Mouse (Mus musculus) WW6 (cell line): ENCODE results near the gene Cdhr2.

ENCODE experiments used
- DNase-seq: peaks from one replicate; pipeline ENCODE4 v3.0.0-alpha.2; 2013; ENCODE audit warnings: low read depth, low spot score

The Cdhr2 gene

DNA sequence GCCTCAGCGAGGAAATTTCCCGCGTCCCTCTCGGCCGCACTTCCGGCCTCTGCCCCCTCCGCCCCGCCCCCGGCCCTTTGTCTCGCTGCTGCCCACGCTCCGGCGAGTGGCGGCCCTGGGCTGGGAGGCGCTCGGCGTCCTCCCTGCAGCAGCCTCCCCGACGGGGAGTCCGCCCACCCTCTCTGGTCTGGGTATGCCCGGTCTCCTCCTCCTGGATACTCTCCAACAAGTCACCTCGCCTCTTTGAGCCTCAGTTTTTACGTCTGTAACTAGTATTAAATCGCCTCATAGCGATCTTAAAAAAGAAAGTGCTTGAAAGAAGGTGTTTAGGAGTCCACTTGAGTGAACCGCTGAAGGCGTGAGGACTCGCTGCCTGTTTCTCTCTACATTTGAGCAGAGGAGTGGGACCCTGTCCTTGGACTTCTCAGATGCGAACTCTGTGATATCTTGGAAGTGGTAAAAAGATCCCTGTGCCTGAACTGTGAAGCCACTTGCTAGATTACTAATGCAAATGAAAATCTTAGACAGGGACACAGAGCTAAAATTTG is 48.7 kb downstream of the Cdhr2 start, which contains the start of gene Gprin1:
Gprin1 (minus strand) TSS at position 11 of the 548 bp plus-strand sequence.
- no peak for DNase-seq

DNA sequence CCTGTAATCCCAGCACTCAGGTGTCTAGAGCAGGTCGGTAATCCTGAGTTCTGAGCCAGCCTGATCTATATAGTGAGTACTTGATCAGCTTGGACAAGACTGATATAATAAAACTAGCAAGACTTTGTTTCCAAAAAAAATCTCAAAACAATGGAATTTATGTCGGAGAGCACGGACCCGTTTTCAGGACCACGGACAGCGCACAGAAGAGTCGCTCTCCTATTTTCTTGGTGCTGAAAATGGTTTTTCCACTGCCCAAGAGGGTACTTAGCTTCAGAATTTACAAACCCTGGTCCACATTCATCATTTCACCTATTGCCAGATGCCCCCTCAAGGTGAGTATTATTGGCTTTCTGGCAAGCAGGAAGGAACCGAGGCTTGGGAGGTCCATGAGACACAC is 49.4 kb downstream of the Cdhr2 start:
- DNase-seq = no peak

DNA sequence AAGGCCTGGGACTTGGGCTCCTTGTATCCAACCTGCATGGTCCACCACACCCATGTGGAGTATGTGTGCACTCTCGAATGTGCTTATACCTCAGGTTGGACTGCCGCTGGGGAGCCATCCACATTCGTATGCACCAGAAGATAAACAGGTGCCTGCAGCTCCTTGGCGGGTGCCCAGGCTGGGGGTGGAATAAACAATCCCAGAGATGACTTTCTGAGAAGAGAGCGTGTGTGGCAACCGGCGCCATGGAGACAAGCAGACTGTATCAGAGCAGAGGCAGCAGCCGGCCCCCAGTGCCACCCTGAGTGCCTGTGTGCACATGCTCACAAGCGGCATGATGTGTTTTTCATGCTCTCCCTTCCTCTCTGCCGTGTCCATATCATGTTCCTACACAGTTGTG is 51.4 kb downstream of the Cdhr2 start:
- DNase-seq = no peak

DNA sequence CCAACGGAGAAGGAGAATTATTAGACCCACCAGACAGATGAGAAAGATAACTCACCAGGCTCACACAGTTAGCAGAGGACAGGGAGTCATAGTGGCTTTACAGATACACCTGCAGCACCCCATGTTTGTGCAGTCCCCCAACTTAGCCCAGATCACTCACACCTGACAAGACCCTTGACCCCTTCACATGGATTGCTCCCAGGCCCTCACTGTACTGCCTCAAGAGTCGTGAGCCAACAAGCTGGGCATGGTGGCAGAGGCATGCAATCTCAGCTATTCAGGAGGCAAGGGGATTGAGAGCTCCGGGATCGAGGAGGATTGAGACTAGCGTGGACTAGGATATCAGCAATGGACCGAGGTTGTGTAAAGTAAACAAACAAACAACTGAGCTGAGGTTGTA is 52.5 kb downstream of the Cdhr2 start:
- no peak for DNase-seq

DNA sequence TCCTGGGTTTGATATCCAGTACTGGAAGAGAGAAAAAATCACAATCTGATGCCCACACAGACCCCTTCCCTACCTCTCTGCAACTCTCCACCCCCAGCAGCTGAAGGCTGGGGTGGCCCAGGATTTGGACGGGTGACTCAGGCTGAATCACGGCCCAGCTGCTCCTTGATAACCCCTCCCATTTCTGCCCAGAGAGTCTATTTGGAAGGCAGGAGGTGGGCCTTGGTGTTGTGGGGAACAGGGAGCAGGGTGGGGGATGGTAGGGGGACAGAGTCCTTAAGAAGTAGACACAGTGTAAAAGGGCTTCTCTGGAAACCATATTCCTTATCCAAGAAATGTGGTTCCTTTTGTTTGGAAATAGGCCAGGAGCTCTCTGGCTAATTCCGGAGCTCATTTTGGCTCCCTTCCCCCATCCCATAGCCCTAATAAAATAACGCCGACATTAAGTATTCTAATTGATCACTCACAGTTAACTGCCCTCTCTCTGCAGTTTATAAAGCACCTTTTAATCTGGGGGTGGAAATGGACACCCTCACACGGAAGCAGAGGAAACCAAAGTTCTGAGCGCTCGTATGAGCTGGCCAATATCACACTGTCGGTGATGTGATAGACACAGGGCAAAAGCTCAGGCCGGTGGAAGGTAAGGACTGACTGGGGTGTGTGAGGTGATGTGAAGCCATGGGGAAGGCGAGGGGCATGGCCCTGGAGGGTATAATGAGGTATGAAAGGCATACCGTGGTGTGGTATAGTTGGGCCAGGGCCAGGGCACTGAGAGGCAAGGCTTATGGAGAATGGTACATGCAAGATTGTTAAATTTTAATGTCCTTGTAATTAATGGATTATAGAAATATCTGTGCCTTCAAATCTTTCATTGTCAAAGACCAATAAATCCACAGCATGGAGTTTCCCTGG is 53.2 kb downstream of the Cdhr2 start:
- no peak for DNase-seq

DNA sequence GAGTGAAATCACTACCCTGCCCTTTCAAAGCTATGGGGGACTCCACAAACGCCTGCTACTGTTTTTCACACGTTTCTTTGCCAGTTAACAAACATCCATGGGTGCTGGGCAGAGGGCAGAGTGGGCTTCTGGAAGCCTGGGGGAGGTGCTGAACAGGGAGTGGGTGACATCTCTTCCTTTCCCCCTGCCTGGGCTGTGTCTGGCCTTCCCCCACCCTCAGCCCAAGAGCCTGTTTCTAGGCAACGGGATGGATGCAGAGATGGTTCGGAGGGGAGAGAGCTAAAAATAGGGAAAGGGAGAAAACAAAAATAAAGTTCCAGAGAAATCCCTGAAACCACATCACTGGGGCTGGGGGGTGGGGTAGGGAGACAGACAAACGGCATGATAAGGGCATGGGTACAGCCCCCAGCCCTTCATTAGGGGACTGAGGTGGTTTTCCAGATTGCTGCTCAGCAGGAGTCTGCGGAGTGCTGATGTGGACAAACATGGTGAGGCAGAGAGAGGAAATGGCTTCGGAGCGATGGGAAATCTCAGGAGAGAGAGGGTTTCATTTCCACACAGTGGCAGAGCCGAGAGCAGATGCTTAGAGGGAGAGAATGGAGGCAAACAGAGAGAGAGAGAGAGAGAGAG is 54.1 kb downstream of the Cdhr2 start:
- DNase-seq = no peak

DNA sequence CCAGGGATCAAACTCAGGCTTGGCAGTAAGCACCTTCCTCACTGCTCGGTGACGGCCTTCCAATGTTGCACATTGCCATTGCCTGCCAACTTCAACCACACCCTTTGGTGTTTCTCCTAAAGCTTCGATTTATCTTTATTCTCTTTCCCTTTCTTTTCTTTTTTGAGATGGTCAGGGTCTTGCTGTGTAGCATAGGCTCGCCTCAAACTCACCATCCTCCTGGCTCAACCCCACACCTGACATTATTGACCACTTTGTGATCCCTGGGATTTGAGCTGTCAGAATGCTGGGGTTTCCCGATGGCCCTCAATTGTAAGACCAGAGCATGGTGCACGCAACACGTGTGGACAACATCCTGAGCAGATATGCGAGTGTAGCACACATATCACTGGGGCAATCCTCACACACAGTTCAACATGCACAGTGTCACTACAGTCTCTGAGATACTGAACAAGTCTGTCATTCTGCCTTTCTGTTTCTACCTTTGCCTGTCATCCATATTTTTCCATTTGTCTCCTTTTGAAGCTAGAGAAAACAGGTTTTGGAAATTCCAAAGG is 55.0 kb downstream of the Cdhr2 start:
- DNase-seq = no peak

DNA sequence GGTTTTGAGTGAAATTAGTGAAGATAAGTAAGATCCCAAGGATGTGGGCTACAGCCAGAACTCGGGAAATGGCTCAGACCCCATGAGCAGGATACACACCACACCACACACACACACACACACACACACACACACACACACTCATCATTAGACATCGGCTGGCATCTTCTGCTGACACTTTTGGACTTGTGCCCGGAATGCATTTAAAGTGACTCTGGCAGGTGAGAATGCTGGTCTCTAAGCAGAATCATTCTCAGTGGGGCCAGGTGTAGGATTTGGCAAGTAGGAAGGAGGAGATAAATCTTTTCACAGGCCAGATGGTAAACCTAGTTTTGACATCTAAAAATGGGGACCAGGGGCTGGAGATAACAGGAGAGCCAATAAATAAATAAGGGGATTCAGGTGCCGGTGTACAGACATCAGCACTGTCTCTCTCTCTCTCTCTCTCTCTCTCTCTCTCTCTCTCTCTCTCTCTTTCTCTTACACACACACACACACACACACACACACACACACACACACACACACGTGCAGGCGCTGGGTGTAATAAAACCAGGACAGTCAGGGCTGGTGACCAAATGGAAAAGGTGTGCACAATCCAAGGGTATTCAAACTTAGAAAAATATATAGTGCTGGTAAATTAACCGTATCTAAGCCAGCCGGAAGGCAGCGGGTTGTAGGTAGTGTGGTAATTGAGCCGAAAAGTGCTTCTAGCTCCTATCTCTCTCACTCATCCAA is 56.0 kb downstream of the Cdhr2 start:
- DNase-seq = no peak

DNA sequence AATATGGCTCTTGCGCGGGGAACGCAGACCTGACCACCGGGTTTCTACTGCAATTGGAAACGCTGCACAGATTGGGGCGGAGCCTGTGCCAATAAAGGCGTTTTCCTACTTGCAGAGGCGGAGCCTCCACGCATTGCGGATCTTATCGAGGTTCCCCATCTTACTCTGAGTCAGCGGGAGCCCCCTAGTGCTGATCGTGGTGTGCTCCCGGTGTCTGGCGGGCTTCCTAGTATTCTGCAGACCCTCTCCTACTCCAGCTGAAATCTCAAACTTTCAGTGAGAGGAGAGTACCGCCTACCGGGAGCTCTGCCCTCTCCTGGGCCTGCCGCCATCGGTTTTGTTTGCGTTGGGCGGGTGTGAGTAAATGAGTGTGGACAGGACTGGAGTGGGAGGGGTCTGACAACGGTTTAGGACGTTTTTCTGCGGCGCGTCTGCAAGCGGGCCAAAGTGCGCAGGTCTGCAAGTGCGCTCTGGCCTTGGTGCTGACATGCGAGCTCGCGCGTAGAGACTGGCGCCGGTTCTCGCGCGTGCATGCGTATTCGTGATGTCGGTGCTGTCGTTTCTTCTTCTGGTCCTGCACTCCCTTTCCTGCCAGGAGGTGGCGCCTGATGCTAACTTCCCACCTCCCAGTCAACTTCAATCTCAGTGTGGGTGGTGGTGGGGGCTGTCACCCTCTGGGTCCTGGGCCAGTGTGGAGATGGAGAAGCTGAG is 56.9 kb downstream of the Cdhr2 start:
- peak; percentile 94 for DNase-seq

DNA sequence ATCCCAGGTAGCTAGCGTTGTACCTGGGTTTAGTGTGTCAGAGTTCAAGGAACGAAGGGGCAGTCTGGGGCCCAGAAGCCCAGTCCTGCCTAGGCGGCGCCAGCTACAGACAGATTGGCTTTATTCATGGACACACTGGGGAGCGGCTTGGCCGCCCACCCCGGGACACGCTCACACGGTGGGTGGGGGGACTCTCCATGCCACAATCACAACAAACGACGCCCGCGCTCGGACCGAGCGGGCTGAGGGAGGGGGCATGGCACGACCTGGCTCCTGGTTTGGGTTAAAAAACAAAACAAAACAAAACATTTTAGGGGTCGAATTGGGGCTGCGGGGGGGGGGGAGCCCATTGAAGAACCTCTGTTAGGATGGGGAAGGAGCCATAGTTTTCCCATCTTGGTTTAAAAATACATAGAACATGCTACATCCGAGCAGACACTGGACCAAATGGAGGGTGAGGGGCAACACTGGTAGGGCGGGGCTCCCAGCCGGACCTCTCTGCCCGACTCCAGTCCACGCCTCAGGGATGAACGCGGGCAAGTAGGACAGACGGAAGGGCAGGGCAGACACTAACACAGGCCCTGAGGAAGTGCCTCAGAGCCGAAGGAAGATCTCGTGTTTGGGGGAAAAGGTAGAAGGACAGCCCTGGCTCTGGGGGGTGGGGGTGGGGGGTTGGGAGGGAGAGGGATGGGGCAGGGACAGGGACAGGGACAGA is 57.7 kb downstream of the Cdhr2 start:
- no peak for DNase-seq

DNA sequence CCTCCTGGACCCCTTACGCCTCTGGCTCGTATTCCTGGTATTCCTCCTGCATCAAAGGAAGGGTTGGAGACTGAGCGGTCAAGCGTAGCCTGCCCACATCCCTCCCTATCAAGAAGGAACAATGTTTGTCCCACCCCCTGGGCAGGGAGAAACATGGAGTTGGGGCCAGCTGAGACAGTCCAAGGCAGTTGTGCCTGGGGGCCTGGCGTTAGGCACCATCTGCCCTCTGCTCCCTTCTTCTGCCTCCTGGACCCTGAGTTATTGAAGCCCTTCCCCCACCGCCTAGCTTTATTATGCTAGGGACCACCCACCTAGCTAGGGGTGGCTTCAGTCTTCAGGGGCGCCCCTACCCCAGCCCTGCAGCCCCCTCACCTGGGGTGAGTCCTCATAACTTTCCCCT is 58.2 kb downstream of the Cdhr2 start:
- DNase-seq = no peak

DNA sequence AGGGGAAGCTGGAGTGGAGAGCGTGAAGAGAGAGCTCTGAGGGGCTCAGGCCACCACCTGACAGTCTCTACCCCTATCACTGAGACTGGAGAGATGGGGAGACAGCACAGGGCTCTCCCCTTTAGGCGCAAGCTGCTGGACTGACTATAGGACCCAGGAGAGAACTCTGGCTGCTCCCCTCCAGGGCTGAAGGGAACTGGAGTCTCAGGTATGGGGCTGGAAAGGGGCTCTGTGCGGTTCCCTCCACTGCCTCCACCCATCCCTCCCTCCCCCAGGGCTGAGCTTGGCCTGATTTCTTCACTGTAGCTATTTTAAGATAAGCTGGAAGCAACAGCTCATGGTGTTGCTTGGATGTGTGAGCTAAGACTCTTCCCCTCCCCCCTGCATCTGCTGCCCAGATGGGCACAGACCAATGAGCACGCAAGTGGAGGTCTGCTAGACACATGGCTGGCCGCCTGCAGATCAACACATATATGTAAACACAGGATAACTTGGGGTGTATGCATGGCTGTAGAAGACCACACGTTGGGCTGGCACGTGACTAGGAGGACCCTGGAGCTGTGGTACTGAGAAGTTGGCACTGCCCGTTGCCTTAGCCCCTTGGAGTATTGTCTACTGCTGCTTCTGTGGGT is 59.0 kb downstream of the Cdhr2 start:
- DNase-seq = no peak

DNA sequence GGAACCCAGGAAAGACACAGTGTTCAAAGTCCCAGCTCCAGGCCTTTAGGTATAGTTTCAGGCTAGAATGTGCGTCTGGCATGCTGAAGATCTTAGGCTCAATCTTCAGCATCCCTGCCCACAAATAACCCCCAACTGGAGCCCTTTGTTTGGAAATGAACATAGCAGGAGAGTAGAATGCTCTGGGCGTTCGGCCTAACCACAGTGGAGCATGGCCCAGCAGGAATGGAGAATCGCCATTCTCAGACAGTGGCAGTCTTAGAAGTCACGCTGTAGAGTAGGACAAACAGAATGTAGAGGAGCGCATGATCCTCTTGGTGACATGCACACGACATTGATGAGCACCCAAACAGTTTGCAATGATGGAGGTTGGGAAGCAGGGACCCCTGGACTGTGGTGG is 59.6 kb downstream of the Cdhr2 start:
- DNase-seq = no peak

DNA sequence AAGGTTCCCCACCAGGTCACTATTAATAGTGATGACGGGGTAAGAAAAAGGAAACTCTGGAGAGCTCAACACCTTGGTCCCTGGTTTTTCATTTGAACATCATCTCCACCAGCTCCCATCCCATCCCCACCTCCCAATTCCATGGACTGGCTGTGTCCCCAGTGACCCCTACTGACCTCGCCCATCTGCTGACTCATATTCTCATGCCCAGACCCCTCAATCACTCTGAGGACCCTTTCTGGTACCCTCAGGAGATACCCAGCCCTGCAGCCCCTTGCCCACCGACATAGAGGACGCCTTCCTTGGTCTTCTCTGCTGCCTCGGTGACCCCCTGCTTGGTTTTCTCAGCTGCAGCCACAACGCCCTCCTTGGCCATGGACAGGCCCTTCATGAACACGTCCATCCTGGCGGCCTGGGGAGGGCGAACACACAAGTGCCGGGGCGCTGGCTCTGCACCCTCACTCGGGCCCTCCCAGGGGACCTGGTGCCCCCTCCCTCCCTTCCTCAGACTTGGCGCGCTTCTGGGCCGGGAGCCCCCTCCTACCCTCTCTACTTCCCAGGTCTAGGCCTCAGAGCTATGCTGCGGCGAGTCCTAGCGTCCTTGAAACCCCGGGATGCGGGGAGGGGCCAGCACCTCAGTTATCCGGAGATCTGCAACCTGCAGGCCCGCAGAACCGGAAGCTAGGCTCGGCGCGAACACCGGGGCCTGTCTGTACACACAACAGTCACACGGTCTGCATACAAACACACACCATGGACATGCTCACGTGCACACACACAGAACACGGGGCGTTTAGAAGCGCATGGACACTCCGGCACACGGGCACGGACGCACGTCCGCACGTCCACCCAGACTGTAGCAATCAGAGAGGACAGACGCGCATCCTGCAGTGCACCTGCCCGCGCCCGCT is 64.3 kb downstream of the Cdhr2 start:
- no peak for DNase-seq

DNA sequence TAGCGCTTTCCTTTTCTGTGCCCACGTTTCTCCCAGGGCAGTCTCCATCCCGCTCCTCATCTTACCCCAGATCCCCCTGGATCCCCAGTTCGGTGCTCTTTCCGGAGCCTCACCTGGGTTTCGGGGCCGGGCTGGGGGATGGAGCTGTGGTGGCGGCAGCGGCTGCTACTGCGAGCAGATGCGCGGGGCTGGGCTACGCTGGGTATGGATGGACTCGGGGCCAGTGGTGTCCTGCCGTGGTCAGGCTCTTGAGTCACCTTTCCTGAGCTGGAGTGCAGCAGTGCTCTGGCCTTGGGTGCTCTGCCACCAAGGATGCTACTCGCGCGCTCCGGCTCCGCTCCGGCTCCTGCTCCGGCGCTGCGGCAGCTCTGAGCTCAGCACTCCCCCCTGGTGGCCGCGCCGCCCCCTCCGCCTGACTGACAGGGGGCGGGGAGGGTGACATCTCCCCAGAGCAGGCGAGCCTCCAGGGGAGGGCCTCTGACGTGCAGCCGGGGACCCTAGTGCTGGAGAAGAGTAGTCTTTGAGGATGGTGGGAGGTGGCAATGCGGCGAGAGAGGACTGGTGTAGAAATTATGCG is 65.0 kb downstream of the Cdhr2 start, which contains the start of gene Sncb:
Sncb (minus strand) TSS at position 404 of the 577 bp plus-strand sequence.
- no peak for DNase-seq

DNA sequence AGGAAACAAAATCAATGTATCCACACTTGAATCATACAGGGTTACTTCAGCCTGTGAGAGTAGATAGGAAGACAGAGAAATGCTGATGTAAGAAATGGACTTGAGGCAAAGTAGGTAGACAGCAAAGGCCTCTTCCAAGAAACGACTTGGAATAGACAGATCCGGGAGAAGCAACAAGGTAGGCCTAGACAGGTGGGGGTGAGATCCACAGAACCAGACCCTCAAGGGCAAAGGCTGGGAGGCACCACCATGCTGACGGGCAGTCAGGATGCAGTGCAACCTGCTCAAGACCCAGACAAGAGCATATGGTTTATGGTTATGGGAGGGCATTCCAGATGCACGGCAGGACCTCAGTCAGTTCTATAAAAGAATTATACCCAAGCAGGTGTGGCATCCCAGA is 65.8 kb downstream of the Cdhr2 start:
- no peak for DNase-seq

DNA sequence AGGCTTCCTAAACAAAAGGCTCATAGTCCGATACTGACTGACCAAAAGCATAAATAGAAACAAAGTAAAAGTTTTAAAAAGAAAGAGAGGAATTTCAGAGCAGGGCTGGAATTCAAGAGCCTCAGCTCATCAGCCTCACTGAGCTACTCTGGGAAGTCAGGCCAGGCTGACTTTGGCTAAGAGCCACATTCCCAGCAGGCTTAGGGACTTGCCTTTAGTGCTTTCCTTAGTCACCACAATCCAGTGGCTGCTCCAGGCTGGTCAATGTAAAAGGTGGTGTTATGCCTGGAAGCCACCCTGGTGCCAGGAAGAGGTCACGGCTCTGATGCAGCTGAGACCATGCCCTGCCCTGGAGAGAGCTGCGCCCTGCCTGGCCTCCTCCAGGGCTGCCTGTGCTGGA is 79.3 kb downstream of the Cdhr2 start:
- no peak for DNase-seq

DNA sequence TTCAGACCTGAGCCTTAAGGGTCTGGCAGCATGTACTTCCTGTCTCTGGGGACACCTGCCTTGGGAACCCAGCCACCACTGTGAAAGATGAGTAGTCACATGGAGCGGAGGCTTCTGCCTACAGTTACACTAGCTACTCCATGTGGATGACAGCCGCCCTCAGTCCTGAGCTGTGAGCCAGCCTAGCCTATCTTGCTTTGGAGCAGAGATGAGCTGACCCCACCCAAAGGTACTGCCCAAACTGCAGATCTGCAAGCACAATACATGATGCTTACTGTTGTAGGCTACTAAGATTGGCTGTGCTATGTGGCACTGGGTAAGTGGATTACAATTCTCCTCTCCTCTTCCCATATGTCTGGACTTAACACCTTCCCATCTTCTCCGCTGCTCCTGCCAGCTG is 79.8 kb downstream of the Cdhr2 start:
- no peak for DNase-seq

DNA sequence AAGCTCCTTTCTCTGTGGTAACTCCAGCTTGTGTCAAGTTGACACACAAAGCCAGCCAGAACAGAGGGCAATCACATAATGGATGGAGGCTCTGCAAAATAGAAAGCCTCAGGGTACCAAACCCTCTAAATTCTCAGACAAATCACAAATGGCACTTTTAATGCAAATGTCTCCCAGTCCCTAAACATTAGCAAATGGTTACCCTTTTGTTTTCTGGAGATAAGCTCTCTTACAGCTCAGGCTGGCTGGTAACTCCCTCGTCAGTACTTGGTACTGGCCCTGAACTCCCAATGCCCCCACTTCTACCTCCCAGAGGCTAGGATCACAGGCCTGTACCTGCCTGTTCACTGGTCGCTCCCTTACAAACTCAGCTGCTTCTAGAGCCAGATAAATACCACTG is 82.0 kb downstream of the Cdhr2 start:
- no peak for DNase-seq
